ENCODE assay signal across 25 mouse cellular contexts in genomic region chr10:12863581-12863980, GRCm38 (mm10). TPM values are rescaled to one million over a fixed set of nuclear protein-coding genes. Genes with fewer than 3 reads are reported as not detected.
A peak's percentile ranks its signal among the peaks of the same experiment; 100 is the strongest.
DNase-seq lines count a peak whose midpoint lies in the region; ATAC-seq and TF ChIP-seq lines count a peak whose summit lies in the region.
"Had no signal": no experiment of that assay in that cellular context is flagged by ENCODE, and none has a peak within 500 bp of the region (broad histone marks: within the 10 kb centered on the region; RNA-seq: fewer than 3 reads in every experiment).

No protein-coding gene starts in this region.

- H3K27ac ChIP-seq in midbrain, embryonic 11.5 days (ENCODE audit: low read depth, low read length), result no peak overlapping the region
- H3K27ac ChIP-seq in midbrain, postnatal 0 days (ENCODE audit: low read depth, low read length), result no peak overlapping the region
- H3K27ac ChIP-seq: embryonic facial prominence, embryonic 13.5 days; embryonic facial prominence, embryonic 15.5 days; forebrain, embryonic 10.5 days; forebrain, embryonic 12.5 days had no signal

- H3K36me3 ChIP-seq in midbrain, embryonic 11.5 days (ENCODE audit: control insufficient read depth, insufficient read depth, low read length), result no peaks in the 10 kb centered on the region
- no peaks in the 10 kb centered on the region for H3K36me3 ChIP-seq in midbrain, postnatal 0 days (ENCODE audit: insufficient read depth, low read length)

- H3K9ac ChIP-seq in midbrain, embryonic 11.5 days (ENCODE audit: low read length), result no peak overlapping the region
- no peak overlapping the region for H3K9ac ChIP-seq in midbrain, postnatal 0 days (replicated peaks; ENCODE audit: low read length, poor library complexity, severe bottlenecking)
- H3K9ac ChIP-seq: embryonic facial prominence, embryonic 13.5 days; embryonic facial prominence, embryonic 15.5 days; forebrain, embryonic 12.5 days had no signal

- H3K27me3 ChIP-seq in midbrain, embryonic 11.5 days (ENCODE audit: control insufficient read depth, insufficient read depth, low read length), result no peaks in the 10 kb centered on the region
- 0 out of 2 replicates have a peak, but pooled peaks cover 3% of the 10 kb centered on the region for H3K27me3 ChIP-seq in midbrain, postnatal 0 days (ENCODE audit: insufficient read depth, low read length)
- H3K27me3 ChIP-seq: embryonic facial prominence, embryonic 13.5 days; embryonic facial prominence, embryonic 15.5 days; Patski had no signal

- H3K4me2 ChIP-seq in midbrain, embryonic 11.5 days, result no peak overlapping the region
- no peak overlapping the region for H3K4me2 ChIP-seq in midbrain, postnatal 0 days (ENCODE audit: low read depth, low read length, poor library complexity, severe bottlenecking)
- H3K4me2 ChIP-seq: embryonic facial prominence, embryonic 13.5 days; embryonic facial prominence, embryonic 15.5 days; forebrain, embryonic 12.5 days had no signal

- no peak for ATAC-seq in midbrain, embryonic 11.5 days (ENCODE audit: low FRiP score)
- no peak for ATAC-seq in midbrain, postnatal 0 days (ENCODE audit: low FRiP score)
- ATAC-seq: activated CD4-positive, CD25-positive, alpha-beta regulatory T cell, adult 4 months; CD4-positive, CD25-positive, alpha-beta regulatory T cell, adult 4 months; forebrain, embryonic 14.5 days; forebrain, embryonic 16.5 days; Patski had no signal

- WGBS in midbrain, embryonic 11.5 days, result 91% methylated on average over 9 of the region's 9 CpGs
- 86% methylated on average over 9 of the region's 9 CpGs for WGBS in midbrain, postnatal 0 days

- peaks cover 10% of the 10 kb centered on the region; the same call in 1 of the 2 replicates for H3K4me1 ChIP-seq in midbrain, embryonic 11.5 days (ENCODE audit: control insufficient read depth, insufficient read depth, low read length)
- H3K4me1 ChIP-seq in midbrain, postnatal 0 days (ENCODE audit: insufficient read depth, low read length), result peaks cover 11% of the 10 kb centered on the region; the same call in 1 of the 2 replicates

- H3K4me3 ChIP-seq in midbrain, embryonic 11.5 days (ENCODE audit: low read depth, low read length), result no peak overlapping the region
- no peak overlapping the region for H3K4me3 ChIP-seq in midbrain, postnatal 0 days (ENCODE audit: low read depth, low read length)
- H3K4me3 ChIP-seq: embryonic facial prominence, embryonic 13.5 days; embryonic facial prominence, embryonic 15.5 days; erythroblast, embryonic 14.5 days; forebrain, embryonic 10.5 days; forebrain, embryonic 12.5 days had no signal

- no peaks in the 10 kb centered on the region for H3K9me3 ChIP-seq in midbrain, embryonic 11.5 days (ENCODE audit: control insufficient read depth, low read length)
- H3K9me3 ChIP-seq in midbrain, postnatal 0 days (ENCODE audit: low read length), result no peaks in the 10 kb centered on the region
- H3K9me3 ChIP-seq: embryonic facial prominence, embryonic 13.5 days; embryonic facial prominence, embryonic 15.5 days; forebrain, embryonic 10.5 days; forebrain, embryonic 12.5 days; G1E had no signal

- DNase-seq in adrenal gland, adult (ENCODE audit: inconsistent age in 2 of 2, low spot score in 1 of 2), result peak; percentile 56 to 74
- DNase-seq in adrenal gland, postnatal 10 days, result no peak
- DNase-seq in adrenal gland, postnatal 14 days, result peak; percentile 26
- DNase-seq in adrenal gland, adult 8-10 months, result no peak
- peak; percentile 59 for DNase-seq in midbrain, embryonic 11.5 days (ENCODE audit: low spot score, missing footprints)
- no peak for DNase-seq in midbrain, postnatal 0 days (ENCODE audit: low spot score)
- DNase-seq: B cell, adult 2 months; cerebellum, adult 11 months; cerebellum, adult 18-20 months; cerebellum, adult 8-10 months; cerebellum, adult 9-11 months; cerebellum, postnatal 14 days; cerebellum, postnatal 36 days; embryo, embryonic 11 days had no signal

- no peak for TF ChIP-seq CTCF in midbrain, postnatal 0 days (IDR thresholded peaks at IDR 0.05)

RNA-seq across cellular contexts. Expression of gene Utrn, which starts 5.6 kb away (rescaled TPM):
- total RNA-seq in adrenal gland, postnatal 10 days (2021), result 10 to 100 TPM; 68.5 to 96.0 TPM
- 95.5 and 99.1 TPM in 2 replicates for total RNA-seq in adrenal gland, postnatal 14 days (2021)
- total RNA-seq in adrenal gland, adult 8-10 months (2022), result 100 to 1,000 TPM in 3 of 4 experiments, 10 to 100 TPM in 1; 98.3 to 124 (median 123) TPM
- 29.1 and 31.4 TPM in 2 replicates for polyA plus RNA-seq in midbrain, embryonic 11.5 days (2014; fragmentation: Nextera tagmentation; extraction: Ambion mirVana)
- total RNA-seq in midbrain, postnatal 0 days (2014; rRNA removed), result 20.6 and 29.2 TPM in 2 replicates
- 13.9 and 15.4 TPM in 2 replicates for polyA plus RNA-seq in midbrain, postnatal 0 days (2015; fragmentation: Nextera tagmentation; extraction: Ambion mirVana)

Comparison
In these comparisons a context has a peak if more than half of its experiments do, and no peak if none do; other contexts are left out.
1. DNase-seq: peak in adrenal gland, adult (2 of 2), adrenal gland, postnatal 14 days (single experiment) and midbrain, embryonic 11.5 days (single experiment); none in adrenal gland, postnatal 10 days (single experiment), adrenal gland, adult 8-10 months (single experiment) and midbrain, postnatal 0 days (single experiment).